Mouse (Mus musculus): ENCODE measurements around the gene Fgfr2.

DNA sequence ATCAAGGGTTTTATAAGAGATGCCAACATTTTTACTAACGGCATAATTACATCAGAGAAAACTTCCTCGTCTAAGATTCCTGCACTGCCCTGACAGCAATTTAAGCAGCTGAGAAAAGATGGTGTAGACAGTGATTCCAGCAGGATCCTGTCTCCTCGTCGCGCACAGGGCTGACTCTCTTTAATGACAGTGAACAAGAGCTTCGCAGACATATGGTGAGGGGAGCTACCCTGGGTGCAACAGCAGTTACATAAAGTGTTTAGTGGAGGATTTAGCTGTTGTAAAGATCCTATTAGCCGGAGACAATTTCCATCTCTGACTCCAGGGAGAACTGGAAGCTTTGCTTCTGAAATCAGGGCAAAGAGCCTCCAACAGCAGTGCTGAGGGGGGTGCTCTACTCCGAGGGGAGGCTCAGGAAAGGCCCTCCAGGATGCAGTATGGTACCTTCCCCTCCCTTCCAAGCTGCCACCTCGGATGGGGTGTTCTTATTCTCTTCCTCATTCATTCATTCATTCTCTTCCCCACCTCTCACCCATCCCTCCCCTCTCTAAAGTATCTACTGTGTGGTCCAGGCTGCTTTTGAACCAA lies 63.5 kb downstream of the Fgfr2 start:
- TF ChIP-seq MAX (IDR thresholded peaks at IDR 0.05; ENCODE audit: low read depth): no peak
- no peak for TF ChIP-seq MYOG (IDR thresholded peaks at IDR 0.05; ENCODE audit: control insufficient read depth in 1 of 3, insufficient read depth in 1 of 3, insufficient read length in 2 of 3, low read depth in 2 of 3)
- no peak for TF ChIP-seq SRF (IDR thresholded peaks at IDR 0.05; ENCODE audit: control insufficient read depth, insufficient read length, low read depth)
- TF ChIP-seq USF1 (IDR thresholded peaks at IDR 0.05; ENCODE audit: low read depth): no peak
- TF ChIP-seq POLR2A (IDR thresholded peaks at IDR 0.05; ENCODE audit: insufficient read length, low read depth): no peak
- no peak for TF ChIP-seq TCF3 (IDR thresholded peaks at IDR 0.05; ENCODE audit: insufficient read length, low read depth)
- no peak for TF ChIP-seq CEBPB (IDR thresholded peaks at IDR 0.05; ENCODE audit: insufficient read depth, poor library complexity, severe bottlenecking)
- TF ChIP-seq TCF12 (IDR thresholded peaks at IDR 0.05; ENCODE audit: insufficient read depth, poor library complexity, severe bottlenecking): no peak
